In genomic region chr8:125083746-125084145, GRCm38 (mm10) we compare ENCODE assay signal across 8 mouse cellular contexts. TPM values are rescaled to one million over a fixed set of nuclear protein-coding genes. Genes with fewer than 3 reads are reported as not detected.
A peak's percentile ranks its signal among the peaks of the same experiment; 100 is the strongest.
DNase-seq lines count a peak whose midpoint lies in the region; ATAC-seq lines count a peak whose summit lies in the region.

No protein-coding gene starts in this region.

- H3K4me2 ChIP-seq in liver, embryonic 11.5 days: no peak overlapping the region
- H3K4me2 ChIP-seq in intestine, embryonic 16.5 days (ENCODE audit: low read depth, low read length): no peak overlapping the region

- H3K27ac ChIP-seq in liver, embryonic 11.5 days (ENCODE audit: low read depth, low read length): peak overlapping the region; percentile 68
- H3K27ac ChIP-seq in intestine, embryonic 16.5 days (ENCODE audit: low read length): peak overlapping the region; percentile 72

- ATAC-seq in liver, embryonic 11.5 days (replicated peaks; ENCODE audit: low FRiP score): no peak
- peak; percentile 36; the same call in 1 of the 2 replicates for ATAC-seq in granulocyte monocyte progenitor cell, adult 5-6 weeks (replicated peaks; ENCODE audit: poor library complexity, severe bottlenecking)
- ATAC-seq in intestine, embryonic 16.5 days: no peak

- no peaks in the 10 kb centered on the region for H3K27me3 ChIP-seq in liver, embryonic 11.5 days (replicated peaks; ENCODE audit: control insufficient read depth, insufficient read depth, low read length)
- H3K27me3 ChIP-seq in intestine, embryonic 16.5 days (replicated peaks; ENCODE audit: control insufficient read depth, insufficient read depth, low read length): no peaks in the 10 kb centered on the region

- no peaks in the 10 kb centered on the region; the same call in 1 of the 2 replicates for H3K4me1 ChIP-seq in liver, embryonic 11.5 days (replicated peaks; ENCODE audit: control insufficient read depth, insufficient read depth, low read length)
- H3K4me1 ChIP-seq in intestine, embryonic 16.5 days (ENCODE audit: control insufficient read depth, insufficient read depth, low read length): peaks cover 10% of the 10 kb centered on the region

- no peak overlapping the region for H3K9ac ChIP-seq in liver, embryonic 11.5 days (ENCODE audit: low read depth, low read length)
- peak overlapping the region; percentile 29; the same call in 1 of the 2 replicates for H3K9ac ChIP-seq in intestine, embryonic 16.5 days (ENCODE audit: low read depth, low read length)

- H3K4me3 ChIP-seq in liver, embryonic 11.5 days (ENCODE audit: low read depth, low read length): no peak overlapping the region
- H3K4me3 ChIP-seq in intestine, embryonic 16.5 days (ENCODE audit: low read length): no peak overlapping the region

- no peak for DNase-seq in liver, embryonic 11.5 days (ENCODE audit: low spot score)
- no peak for DNase-seq in liver
- DNase-seq in cerebellum, adult 9-10 months: peak; percentile 81
- DNase-seq in lung, postnatal 14 days: peak; percentile 42
- DNase-seq in embryo, embryonic 10 days (ENCODE audit: low spot score): no peak
- DNase-seq in left cerebral cortex, adult 8-10 months (ENCODE audit: low spot score in 2 of 2): no peak

- H3K9me3 ChIP-seq in liver, embryonic 11.5 days (ENCODE audit: control insufficient read depth, low read length): no peaks in the 10 kb centered on the region
- no peaks in the 10 kb centered on the region for H3K9me3 ChIP-seq in intestine, embryonic 16.5 days (ENCODE audit: control insufficient read depth, low read length)

- no peaks in the 10 kb centered on the region for H3K36me3 ChIP-seq in liver, embryonic 11.5 days (ENCODE audit: control insufficient read depth, insufficient read depth, low read length)
- H3K36me3 ChIP-seq in intestine, embryonic 16.5 days (ENCODE audit: control insufficient read depth, insufficient read depth, low read length): no peaks in the 10 kb centered on the region

- 58% methylated on average over 4 of the region's 4 CpGs for WGBS in liver, embryonic 11.5 days
- 62% methylated on average over 4 of the region's 4 CpGs for WGBS in intestine, embryonic 16.5 days

RNA-seq across cellular contexts. Expression of gene Disc1, which starts 29.8 kb away (rescaled TPM):
- 0.82 and 1.2 TPM in 2 replicates for polyA plus RNA-seq in liver, embryonic 11.5 days (2014; fragmentation: Nextera tagmentation; extraction: Ambion mirVana)
- 5.1 and 6.1 TPM in 2 replicates for total RNA-seq in granulocyte monocyte progenitor cell, adult 5-6 weeks (2014; fragmentation: Nextera tagmentation)
- 1.1 and 3.0 TPM in 2 replicates for total RNA-seq in granulocyte monocyte progenitor cell, adult 5-6 weeks (2017)
- 1.5 and 1.7 TPM in 2 replicates for polyA plus RNA-seq in intestine, embryonic 16.5 days (2015; fragmentation: Nextera tagmentation; extraction: Ambion mirVana)
- total RNA-seq in left cerebral cortex, adult 8-10 months (2022): 1 to 10 TPM; 1.1 to 2.5 (median 1.9) TPM

Comparison
In these comparisons a context has a peak if more than half of its experiments do, and no peak if none do; other contexts are left out.
1. DNase-seq: peak in cerebellum, adult 9-10 months (single experiment) and lung, postnatal 14 days (single experiment); none in liver, embryonic 11.5 days (single experiment), liver (single experiment), embryo, embryonic 10 days (single experiment) and left cerebral cortex, adult 8-10 months (0 of 2).